Mouse (Mus musculus): Measurements from ENCODE around the gene Birc5.

Gene Birc5

DNA sequence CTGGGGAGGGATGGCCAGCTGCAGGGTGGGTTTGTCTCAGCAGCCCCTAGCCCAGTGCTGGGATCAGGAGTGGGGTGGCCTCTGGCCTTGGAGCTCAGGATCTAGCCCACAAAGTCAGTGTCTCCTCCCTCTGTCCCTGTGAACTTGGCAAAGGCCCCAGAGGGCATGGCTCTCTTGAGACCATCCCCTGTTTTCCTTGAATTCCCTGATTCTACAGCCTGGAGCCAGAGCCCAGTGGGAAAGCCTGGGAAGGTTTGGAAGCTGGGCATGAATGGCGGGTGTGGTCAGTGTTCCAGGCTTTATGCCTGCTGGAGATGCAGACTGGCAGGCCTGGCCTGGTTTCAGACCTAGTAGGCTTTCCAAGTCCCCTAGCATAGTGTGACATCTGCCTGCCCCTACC, 33.2 kb downstream of the Birc5 start:
- DNase-seq (ENCODE audit: inconsistent ontology term), result no peak

DNA sequence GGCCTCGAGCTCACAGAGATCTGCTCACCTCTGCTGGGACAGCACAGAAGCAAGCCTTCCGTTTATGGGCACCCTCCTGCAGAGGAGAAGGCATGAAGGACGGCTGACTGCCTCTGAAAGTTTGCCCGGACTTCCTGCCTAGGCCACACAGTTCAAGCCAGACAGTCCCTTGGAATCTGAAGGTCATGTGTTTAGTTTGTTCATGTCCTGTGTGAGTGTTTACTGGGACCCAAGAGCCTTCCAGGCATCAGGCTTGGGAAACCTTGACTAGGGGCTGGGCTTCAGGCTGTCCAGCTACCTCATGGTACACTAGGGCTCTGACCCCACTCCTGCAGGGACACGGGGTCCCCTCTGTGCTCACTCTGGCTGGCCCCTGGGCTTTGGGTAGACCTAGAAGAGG, 36.9 kb downstream of the Birc5 start:
- no peak for DNase-seq (ENCODE audit: inconsistent ontology term)

DNA sequence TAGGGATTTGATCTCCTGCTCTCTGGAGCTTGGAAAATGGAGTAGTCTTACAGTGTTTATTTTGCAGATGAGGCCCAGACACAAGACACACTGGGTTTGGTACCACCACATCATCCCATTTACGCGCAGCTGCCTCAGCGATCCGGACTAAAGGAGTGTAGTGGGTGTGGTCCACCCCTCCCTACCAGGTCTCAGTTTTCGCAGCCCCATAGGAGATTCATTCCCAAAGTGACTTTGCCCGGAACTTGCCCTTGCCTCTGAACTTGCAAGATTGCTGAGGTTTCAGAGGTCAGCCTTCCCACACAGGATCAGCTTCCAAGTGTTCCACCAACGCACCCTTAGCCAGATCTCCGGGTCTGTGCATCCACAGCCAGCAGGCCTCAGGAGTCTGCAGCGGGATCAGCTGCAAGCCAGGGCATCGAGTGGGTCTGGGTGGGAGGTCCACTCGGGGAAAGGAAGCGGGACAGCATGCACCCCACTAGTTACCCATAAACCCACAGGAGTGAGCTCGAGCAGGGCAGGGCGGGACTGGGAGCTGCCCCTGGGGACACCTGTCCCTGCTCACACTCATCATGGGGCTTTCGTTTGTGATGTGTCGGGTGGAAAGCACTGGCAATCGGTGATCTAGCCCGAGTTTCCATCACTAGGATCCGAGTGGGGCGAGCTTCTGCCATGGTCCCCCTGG, 39.3 kb downstream of the Birc5 start:
- DNase-seq (ENCODE audit: inconsistent ontology term), result no peak

DNA sequence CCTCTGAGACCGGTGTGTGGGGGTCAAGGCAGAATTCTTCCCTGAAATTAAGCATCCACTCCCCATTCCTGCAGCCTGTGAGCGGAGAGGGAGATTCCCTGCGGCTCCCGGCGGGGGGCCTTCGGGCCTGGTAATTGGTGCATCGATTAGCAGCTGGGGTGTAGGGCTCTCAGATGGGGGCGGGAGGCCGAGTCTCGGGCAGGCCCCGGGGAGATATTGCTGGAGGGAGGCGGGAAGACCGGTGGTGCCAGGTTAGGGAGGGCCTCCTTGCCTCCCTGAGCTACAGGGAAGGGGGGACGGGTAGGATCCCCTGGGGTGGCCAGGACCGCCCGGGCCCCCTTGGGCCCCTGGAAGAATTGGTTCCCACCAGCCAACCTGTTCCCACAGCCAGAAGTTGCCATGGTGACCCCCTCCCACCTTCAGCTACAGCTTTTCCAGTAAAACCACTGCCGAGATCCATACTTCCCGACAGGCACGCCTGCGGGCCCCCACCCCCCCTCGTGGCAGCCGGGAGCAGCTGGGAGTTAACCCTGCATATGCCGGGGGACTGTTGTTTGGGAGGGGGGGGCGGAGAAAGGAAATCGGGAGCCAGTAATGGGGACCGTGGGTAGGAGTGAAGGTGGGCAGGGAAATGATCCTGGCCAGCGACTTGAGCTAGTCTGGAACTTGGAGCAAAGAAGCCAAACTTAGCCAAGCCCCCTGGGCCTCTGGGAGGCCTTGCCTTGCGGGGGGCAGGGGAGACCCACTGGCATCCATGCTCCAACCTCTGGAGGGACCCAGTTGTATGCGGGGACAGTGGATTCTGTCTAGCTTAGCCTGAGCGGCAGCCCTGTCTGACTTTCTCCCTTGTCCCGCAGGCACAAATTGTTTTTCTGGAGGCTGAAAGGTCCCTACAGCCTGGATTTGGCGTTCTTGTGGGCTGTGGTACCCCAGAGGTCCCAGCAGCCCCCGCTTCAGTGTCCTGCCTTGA, 40.1 kb downstream of the Birc5 start:
- DNase-seq (ENCODE audit: inconsistent ontology term), result peak; percentile 30

DNA sequence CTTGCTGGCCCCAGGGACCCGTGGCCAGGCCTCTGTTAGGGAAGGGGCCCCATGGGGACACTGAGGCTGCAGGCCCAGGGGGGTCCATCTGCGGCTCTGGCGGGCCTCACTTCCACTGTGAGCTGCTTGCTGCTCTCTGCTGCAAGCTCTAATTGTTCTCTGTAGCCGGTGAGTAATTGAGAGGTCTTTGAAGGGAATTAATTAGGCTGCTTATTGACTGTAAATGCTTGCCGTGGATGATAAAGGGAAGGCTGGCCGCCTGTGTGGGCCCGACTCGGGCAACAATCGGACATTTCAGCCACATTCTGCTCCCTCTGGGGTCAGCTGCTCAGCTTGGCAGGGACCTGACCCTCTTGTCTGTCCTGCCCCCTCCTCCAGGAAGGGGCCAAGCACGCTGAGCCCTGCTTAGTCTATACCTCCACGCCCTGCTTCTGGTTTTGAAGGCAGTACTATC, 40.9 kb downstream of the Birc5 start:
- DNase-seq (ENCODE audit: inconsistent ontology term), result peak; percentile 72

DNA sequence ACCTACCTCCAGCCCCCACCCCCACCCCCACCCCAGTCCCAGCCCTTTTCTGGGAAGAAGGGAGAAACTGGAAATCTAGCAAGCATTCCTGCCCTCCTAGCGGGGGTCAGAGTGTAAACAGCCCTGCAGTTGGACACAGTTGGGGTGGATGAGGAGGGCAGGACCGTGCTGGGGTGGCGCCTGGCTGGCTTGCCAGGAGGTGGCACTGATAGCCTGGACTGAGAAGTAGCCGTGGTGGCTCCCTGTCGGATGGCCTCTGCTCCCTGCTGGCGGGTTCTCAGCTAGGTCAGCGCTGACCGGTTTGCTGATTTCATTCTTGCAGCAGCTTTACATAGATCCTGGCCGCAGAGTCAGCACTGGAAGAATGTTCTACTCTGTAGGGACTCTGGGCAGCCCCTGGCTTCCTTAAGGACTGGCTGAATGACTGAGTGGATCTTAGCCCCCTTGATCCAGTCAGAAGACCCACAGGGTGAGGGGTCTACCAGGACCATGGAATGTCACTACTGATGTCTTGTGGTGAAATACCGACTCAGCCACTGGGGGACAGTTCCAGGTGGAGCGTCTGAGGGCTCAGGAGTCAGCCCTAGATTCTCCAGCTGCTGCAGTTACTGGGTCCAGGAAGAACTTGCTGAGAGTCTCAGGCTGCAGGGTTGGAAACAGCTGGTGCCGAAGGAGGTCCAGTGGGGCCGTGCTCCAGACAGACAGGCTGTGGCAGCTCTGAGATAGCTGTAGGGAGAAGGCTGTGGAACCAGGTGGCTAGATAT, 41.6 kb downstream of the Birc5 start:
- DNase-seq (ENCODE audit: inconsistent ontology term), result peak; percentile 67

DNA sequence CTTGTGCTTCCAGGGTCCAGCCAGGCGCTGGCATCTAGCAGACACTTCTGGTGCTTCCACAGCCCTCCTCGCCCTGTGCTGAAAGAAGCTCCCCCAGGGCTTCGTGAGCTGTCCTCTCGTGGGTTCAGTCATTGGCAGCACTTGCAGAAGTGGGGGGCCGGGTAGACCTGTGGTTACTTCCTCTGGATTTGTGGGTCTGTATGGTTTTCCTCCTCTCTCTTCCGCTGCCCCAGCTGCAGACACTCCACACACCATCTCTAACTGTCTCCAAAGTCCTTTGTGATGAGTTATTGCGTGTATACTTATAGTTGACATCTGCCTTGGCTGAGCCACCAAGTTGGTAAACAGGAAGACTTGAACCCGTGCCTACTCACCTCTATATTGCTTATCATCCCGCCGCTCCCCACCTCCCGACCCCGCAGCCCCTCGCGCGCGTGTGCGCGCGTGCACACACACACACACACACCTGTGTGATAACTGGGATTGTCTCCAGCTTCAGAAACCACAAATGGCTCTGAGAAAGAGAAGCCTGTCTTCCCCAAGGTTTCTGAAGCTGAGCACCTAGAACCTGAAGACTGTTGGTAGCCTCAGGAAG, 42.6 kb downstream of the Birc5 start:
- DNase-seq (ENCODE audit: inconsistent ontology term), result no peak

DNA sequence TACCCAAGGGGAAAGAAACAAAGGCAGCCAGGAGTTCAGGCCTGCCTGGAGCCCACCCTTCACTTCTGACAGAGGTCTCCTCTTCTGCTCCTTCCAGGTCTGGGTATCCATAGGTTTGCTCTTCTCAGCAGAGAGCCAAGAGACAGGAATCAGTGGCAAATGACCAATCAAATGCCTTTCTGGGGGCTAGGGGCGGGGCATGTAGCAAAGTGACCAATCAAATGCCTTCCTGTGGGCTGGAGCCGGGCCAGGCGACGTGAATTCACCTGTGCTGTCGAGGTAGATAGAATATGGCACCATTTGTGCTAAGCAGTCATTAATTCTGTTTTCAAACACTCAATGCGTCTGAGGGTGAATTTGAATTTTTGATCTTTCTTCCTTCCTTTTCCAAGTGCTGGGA, 43.1 kb downstream of the Birc5 start:
- DNase-seq (ENCODE audit: inconsistent ontology term), result no peak

DNA sequence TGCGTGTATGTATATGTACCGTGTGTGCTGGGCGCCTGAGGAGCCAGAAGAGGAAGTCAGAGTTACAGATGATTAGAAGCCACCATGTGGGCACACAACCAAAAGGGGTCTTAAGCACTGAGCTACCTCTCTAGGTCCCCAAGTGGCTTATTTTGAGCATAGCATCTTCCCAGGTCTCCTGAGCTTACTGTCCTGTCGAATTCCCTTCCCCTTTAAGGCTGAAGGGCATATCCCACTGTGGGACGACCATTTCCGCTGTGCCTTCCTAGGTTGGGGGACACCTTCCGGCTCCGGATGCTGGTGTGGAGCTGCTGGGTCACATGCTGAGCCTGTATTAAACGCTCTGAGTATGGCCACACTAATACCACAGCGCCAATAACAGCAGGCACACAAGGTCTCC, 45.6 kb downstream of the Birc5 start:
- no peak for DNase-seq (ENCODE audit: inconsistent ontology term)

DNA sequence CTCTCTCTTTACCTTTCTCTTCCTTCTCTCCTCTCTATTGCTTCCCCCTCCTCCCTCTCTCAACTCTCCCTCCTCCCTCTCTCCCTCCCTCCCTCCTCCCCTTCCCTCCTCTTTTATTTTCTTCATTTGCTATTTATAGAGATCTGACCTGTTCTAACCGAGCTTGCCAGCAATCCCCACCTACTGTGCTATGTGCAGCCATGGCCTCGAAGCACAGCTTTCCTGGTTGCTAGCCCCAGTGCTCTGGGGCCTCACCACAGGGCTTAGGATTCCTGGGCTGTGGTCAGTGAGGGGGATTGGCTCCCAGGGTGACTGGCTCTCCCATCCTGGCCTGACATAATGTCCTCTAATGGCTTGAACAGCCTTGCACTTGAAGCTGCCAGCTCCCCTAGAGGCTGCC, 47.5 kb downstream of the Birc5 start:
- peak; percentile 28 for DNase-seq (ENCODE audit: inconsistent ontology term)

DNA sequence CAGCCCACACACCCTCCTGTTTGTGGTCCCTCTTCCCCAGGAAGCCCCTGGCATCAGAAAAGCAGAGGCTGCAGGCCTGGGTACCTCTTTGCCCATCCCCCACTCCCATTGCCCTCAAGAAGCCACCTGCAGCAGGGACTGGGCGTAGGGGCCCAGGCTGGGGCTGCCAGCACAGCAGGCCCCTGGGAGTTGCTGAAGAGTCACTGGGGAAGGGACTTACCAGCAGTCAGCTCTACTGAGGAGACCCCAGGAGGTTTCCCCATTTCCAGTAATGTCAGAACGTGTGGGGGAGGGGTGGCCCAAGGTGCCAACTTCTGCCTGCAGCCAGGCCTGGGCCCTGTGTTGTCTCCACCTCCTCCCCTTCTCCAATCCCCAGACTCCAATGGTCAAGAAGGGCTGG, 53.2 kb downstream of the Birc5 start:
- no peak for DNase-seq (ENCODE audit: inconsistent ontology term)

DNA sequence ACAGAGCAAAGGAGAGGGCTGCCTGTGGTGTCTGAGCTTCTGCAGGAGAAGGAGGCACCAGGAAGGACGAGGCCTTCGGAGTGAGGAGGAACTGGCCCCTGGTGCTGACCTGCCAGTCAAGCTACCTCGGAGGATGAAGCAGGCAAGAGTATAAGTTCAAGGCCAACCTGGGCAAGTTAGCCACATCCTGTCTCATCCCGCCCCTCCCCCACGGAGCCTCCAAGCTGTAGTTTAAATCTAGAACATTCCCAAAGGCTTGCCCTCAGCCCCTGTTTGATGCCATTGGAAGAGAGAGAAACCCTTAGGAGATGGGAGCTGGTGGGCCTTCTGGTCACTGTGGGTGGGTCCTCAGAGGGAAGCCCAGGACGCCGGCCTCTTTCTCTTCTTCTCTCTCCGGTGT, 55.4 kb downstream of the Birc5 start:
- DNase-seq (ENCODE audit: inconsistent ontology term), result no peak

All from Muller cell, postnatal 12 days (primary cell).